Mouse (Mus musculus): ENCODE measurements around the gene Isoc2b. TPM values are rescaled to one million over a fixed set of nuclear protein-coding genes. Genes with fewer than 3 reads are reported as not detected.
A peak's percentile ranks its signal among the peaks of the same experiment; 100 is the strongest.

The Isoc2b gene
- total and polyA plus RNA-seq, 3 experiments, result 3.9 to 19.5 (median 10.0) TPM

DNA sequence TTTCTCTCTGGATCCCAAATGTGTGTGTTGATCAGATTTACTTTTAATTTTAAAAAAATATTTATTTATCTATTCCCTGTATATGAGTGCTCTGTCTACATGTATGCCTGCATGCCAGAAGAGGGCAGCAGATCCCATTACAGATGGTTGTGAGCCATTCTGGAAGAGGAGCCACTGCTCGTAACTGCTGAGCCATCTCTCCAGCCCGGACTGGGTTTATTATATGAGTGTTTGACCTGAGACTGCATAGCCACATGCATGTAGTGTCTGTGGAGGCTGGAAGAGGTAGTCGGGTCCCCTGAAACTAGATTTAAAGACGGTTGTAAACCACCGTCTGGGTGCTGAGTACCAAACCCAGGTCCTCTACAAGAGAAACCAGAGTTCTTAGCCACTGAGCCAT lies 5.0 kb downstream of the Isoc2b start:
- no peaks in the 10 kb centered on the region for H3K27me3 ChIP-seq (replicated peaks)
- TF ChIP-seq SIN3A (IDR thresholded peaks at IDR 0.05; ENCODE audit: low read length), result 0 out of 2 replicates have a peak, but pooled peaks have one; percentile 20
- TF ChIP-seq USF2 (conservative IDR thresholded peaks at IDR 0.05; ENCODE audit: low read depth, low read length), result no peak
- TF ChIP-seq CTCF (conservative IDR thresholded peaks at IDR 0.05 in 1 of 2, IDR thresholded peaks at IDR 0.05 in 1 of 2; ENCODE audit: low read depth in 2 of 2, low read length in 2 of 2), result peak; percentile 31 to 73; a peak in 3 of 4 replicates
- TF ChIP-seq KAT2A (IDR thresholded peaks at IDR 0.05; ENCODE audit: insufficient replicate concordance, low read length), result no peak
- TF ChIP-seq CHD1 (IDR thresholded peaks at IDR 0.05; ENCODE audit: low read depth, low read length), result no peak
- TF ChIP-seq SMC3 (IDR thresholded peaks at IDR 0.05; ENCODE audit: low read depth, low read length), result peak; percentile 56
- TF ChIP-seq RAD21 (IDR thresholded peaks at IDR 0.05; ENCODE audit: low read depth, low read length), result peak; percentile 54
- no peak for TF ChIP-seq ZMIZ1 (IDR thresholded peaks at IDR 0.05; ENCODE audit: low read depth, low read length)
- no peak overlapping the region for H3K27ac ChIP-seq (ENCODE audit: insufficient read depth, low read depth)
- in situ Hi-C loops (cut with MboI; ENCODE audit: low pct_ligation_motif_present, low pct_unique_long_range_greater_than_20kb, low sequenced_read_pairs) (no loop called here), dilution Hi-C loops (cut with MboI; ENCODE audit: extremely low pct_ligation_motif_present, extremely low pct_unique_long_range_greater_than_20kb, low sequenced_read_pairs) (no loop called here)
- DNase-seq (ENCODE audit: extremely low read depth), result peak; percentile 66
- no peaks in the 10 kb centered on the region for H3K9me3 ChIP-seq (replicated peaks; ENCODE audit: low read length)
- peak overlapping the region; percentile 72; the same call in 1 of the 2 replicates for H3K4me2 ChIP-seq (ENCODE audit: insufficient read depth, low read depth, poor library complexity, severe bottlenecking)
- peaks cover 4 to 18% of the 10 kb centered on the region in 2 experiments; a peak in 3 of 4 replicates for H3K4me1 ChIP-seq (ENCODE audit: control insufficient read depth in 1 of 2, insufficient read depth in 2 of 2)
- no peaks in the 10 kb centered on the region for H3K36me3 ChIP-seq (replicated peaks in 1 of 2; ENCODE audit: control insufficient read depth in 1 of 2, insufficient read depth in 1 of 2, low read length in 1 of 2)
- no peaks in the 10 kb centered on the region for H3K79me2 ChIP-seq (replicated peaks; ENCODE audit: control insufficient read depth, extremely low read depth, insufficient read depth, poor library complexity, severe bottlenecking)
- H3K4me3 ChIP-seq (replicated peaks in 1 of 3; ENCODE audit: low read depth in 2 of 3, low read length in 2 of 3, poor library complexity in 1 of 3), result peak overlapping the region; percentile 67 to 72 (median 69)
- H3K9ac ChIP-seq (ENCODE audit: insufficient read depth, low read depth), result 0 out of 2 replicates have a peak overlapping the region, but pooled peaks have one; percentile 83

DNA sequence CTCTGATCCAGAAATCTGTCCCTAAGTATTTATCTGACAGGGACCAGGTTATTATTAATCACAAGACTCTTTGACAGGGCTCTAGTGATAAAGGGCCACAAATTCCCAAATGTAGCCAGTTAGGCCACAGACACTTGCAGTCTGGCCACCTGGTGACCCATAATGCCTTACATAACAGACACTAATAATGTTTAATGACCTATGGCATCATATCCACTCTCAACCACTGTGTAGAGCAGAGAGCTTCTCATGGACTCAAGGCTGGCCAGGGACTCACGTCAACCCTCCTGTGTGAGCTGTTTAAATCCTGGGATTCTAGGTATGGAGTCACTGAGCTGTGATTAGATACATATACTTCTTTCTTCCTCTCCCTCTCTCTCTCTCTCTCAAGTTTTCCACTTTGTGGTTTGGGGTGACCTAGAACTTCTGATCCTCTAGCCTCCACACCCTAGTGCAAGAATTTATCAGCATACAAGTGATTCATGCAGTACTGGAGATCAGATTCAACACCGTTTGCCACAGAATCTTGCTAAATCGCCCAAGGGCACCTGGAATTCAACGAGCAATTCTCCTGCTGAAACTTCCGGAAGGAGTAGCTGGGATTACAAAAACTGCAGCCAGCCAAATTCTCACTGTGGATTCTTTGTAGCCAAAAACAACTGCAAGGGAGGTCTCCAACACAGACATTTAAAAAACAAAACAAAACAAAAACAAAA lies 5.8 kb downstream of the Isoc2b start:
- dilution Hi-C loops (cut with MboI; ENCODE audit: extremely low pct_ligation_motif_present, extremely low pct_unique_long_range_greater_than_20kb, low sequenced_read_pairs) (no loop called here), in situ Hi-C loops (cut with MboI; ENCODE audit: low pct_ligation_motif_present, low pct_unique_long_range_greater_than_20kb, low sequenced_read_pairs) (no loop called here)
- H3K27ac ChIP-seq (ENCODE audit: insufficient read depth, low read depth), result no peak overlapping the region
- no peaks in the 10 kb centered on the region for H3K27me3 ChIP-seq (replicated peaks)
- no peak overlapping the region for H3K9ac ChIP-seq (ENCODE audit: insufficient read depth, low read depth)
- H3K9me3 ChIP-seq (replicated peaks; ENCODE audit: low read length), result no peaks in the 10 kb centered on the region
- H3K36me3 ChIP-seq (replicated peaks in 1 of 2; ENCODE audit: control insufficient read depth in 1 of 2, insufficient read depth in 1 of 2, low read length in 1 of 2), result no peaks in the 10 kb centered on the region
- peaks cover 4 to 18% of the 10 kb centered on the region in 2 experiments; a peak in 3 of 4 replicates for H3K4me1 ChIP-seq (ENCODE audit: control insufficient read depth in 1 of 2, insufficient read depth in 2 of 2)
- no peak overlapping the region for H3K4me3 ChIP-seq (replicated peaks in 1 of 3; ENCODE audit: low read depth in 2 of 3, low read length in 2 of 3, poor library complexity in 1 of 3)
- no peaks in the 10 kb centered on the region for H3K79me2 ChIP-seq (replicated peaks; ENCODE audit: control insufficient read depth, extremely low read depth, insufficient read depth, poor library complexity, severe bottlenecking)
- TF ChIP-seq RAD21 (IDR thresholded peaks at IDR 0.05; ENCODE audit: low read depth, low read length) (no peak), PAX5 (IDR thresholded peaks at IDR 0.05; ENCODE audit: low read length) (no peak), HCFC1 (IDR thresholded peaks at IDR 0.05; ENCODE audit: low read depth, low read length) (no peak), CTCF (conservative IDR thresholded peaks at IDR 0.05 in 1 of 2, IDR thresholded peaks at IDR 0.05 in 1 of 2; ENCODE audit: low read depth in 2 of 2, low read length in 2 of 2) (no peak)
- H3K4me2 ChIP-seq (ENCODE audit: insufficient read depth, low read depth, poor library complexity, severe bottlenecking), result no peak overlapping the region
- no peak for DNase-seq (ENCODE audit: extremely low read depth)

DNA sequence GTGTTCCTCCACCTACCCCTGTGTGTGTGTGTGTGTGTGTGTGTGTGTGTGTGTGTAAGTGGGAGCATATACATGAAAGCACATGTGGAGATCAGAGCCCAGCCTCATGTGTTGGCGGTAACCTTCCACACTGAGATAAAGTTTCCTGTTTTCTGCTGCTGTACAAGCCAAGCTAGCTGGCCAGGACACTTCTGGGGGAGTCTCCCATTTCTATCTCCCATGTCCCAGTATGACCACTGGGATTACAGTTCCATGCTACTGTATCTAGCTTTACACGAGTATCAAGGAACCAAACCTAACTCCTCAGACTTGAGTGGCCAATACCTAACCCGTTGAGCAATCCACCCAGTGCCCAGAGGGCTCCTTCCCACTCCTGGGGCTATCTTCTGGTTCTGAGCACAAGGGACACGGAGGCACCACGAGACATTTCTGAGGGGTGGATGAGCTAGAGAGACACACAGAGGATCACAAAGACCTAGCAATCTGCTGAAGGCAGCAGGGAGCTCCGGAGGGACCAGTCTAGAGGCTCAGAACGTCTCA lies 6.4 kb downstream of the Isoc2b start:
- H3K4me3 ChIP-seq (replicated peaks in 1 of 3; ENCODE audit: low read depth in 2 of 3, low read length in 2 of 3, poor library complexity in 1 of 3), result no peak overlapping the region
- peaks cover 4 to 18% of the 10 kb centered on the region in 2 experiments; a peak in 3 of 4 replicates for H3K4me1 ChIP-seq (ENCODE audit: control insufficient read depth in 1 of 2, insufficient read depth in 2 of 2)
- TF ChIP-seq USF1 (IDR thresholded peaks at IDR 0.05; ENCODE audit: low read depth, low read length), result no peak
- TF ChIP-seq NELFE (IDR thresholded peaks at IDR 0.05; ENCODE audit: low read depth, low read length), result no peak
- no peak for TF ChIP-seq MYC (IDR thresholded peaks at IDR 0.05; ENCODE audit: low read depth, low read length)
- no peaks in the 10 kb centered on the region for H3K36me3 ChIP-seq (replicated peaks in 1 of 2; ENCODE audit: control insufficient read depth in 1 of 2, insufficient read depth in 1 of 2, low read length in 1 of 2)
- H3K79me2 ChIP-seq (replicated peaks; ENCODE audit: control insufficient read depth, extremely low read depth, insufficient read depth, poor library complexity, severe bottlenecking), result no peaks in the 10 kb centered on the region
- no peak for DNase-seq (ENCODE audit: extremely low read depth)
- in situ Hi-C loops (cut with MboI; ENCODE audit: low pct_ligation_motif_present, low pct_unique_long_range_greater_than_20kb, low sequenced_read_pairs) (no loop called here), dilution Hi-C loops (cut with MboI; ENCODE audit: extremely low pct_ligation_motif_present, extremely low pct_unique_long_range_greater_than_20kb, low sequenced_read_pairs) (no loop called here)
- H3K27ac ChIP-seq (ENCODE audit: insufficient read depth, low read depth), result no peak overlapping the region
- H3K4me2 ChIP-seq (ENCODE audit: insufficient read depth, low read depth, poor library complexity, severe bottlenecking), result no peak overlapping the region
- H3K9me3 ChIP-seq (replicated peaks; ENCODE audit: low read length), result no peaks in the 10 kb centered on the region
- H3K27me3 ChIP-seq (replicated peaks), result no peaks in the 10 kb centered on the region
- no peak overlapping the region for H3K9ac ChIP-seq (ENCODE audit: insufficient read depth, low read depth)

Measured in CH12.LX (cell line).